Mouse (Mus musculus): ENCODE measurements around the gene Gm5751. TPM values are rescaled to one million over a fixed set of nuclear protein-coding genes. Genes with fewer than 3 reads are reported as not detected.
"Not testable (repeated sequence)": the region's sequence is repeated elsewhere in the genome, so short reads cannot be mapped to it uniquely, and the experiment has no call there.

Gene Gm5751
- not detected for total RNA-seq (2021)
- long read RNA-seq, experiment 1 = 0 reads
- long read RNA-seq, experiment 2 = 0 reads

DNA sequence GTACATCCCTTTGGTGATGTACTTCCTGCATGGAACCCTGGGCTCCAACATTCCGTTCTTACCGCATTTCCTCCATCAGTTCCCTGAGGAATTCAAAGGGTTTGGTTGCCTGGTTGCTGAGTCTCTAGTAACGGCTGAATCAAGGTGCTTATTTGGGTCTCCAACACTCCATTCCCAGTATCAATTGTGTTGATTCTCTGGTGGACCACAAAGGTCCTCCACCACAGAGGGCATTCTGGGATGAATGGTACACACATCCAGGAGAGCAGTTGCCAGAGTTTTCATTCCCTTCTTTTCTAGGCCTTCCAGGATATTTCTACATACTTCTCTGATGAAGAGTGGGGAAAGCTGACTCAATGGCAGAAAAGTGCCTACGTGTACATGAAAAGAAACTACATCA is at the start of gene Gm5751:
Gm5751 (plus strand) TSS at position 301 of the 400 bp plus-strand sequence.
- intact Hi-C loops (cut with DNase I; ENCODE audit: low total_unique reads); DNase-seq: not testable (repeated sequence)

DNA sequence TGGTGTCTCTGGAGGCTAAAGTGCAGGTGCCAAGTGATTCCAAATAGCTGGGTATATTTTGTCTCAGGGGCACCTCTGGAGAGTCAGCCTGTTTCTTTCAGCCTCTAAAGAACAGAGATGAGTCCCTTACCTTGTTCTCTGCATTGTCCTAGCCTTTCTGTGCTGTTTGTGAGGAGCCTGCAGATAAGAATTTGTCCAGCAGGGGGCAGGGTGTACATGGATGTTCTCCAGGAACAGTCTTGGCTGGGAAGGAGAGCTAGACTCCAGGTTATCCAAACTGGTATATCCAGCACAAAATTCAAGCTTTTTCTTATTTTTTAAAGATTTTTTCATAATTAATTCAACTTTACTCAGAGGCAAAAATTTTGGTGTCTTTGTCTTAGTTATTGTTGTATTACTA is 42.0 kb upstream of the Gm5751 start:
- DNase-seq = peak; percentile 18
- intact Hi-C loops (cut with DNase I; ENCODE audit: low total_unique reads) = no loop called here

GRCm38 (mm10) chrX:8843694-8844093 is 30.4 kb upstream of the Gm5751 start, which contains the start of gene Gm6592:
Gene Gm6592 (plus strand): TSS chrX:8843994.
- intact Hi-C loops (cut with DNase I; ENCODE audit: low total_unique reads) = no loop called here

DNA sequence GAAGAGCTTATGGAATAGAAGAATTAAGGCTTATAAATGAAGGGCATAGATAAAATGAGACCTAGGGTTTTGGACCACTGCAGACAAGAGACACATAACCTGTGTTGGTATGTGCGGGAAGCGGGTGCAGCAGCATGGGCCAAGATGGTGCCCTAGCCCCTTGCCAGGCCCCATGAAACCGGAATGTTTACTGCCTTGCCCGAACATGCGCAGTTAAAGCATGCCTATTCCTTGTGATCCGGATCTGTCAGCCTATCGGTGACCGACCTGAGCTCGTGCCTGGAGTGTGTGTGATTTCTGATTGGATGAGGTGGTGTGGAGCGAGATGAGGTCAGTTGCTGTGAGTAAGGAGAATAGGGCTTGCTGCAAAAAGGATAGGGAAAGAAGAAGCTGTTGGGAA is 21.6 kb upstream of the Gm5751 start:
- intact Hi-C loops (cut with DNase I; ENCODE audit: low total_unique reads) = no loop called here
- DNase-seq = no peak

More at GRCm38 (mm10) chrX:8843694-8844093, 30.4 kb upstream of the Gm5751 start, which contains the start of gene Gm6592:
- DNase-seq = no peak

- intact Hi-C loops (cut with DNase I; ENCODE audit: low total_unique reads) = not testable (repeated sequence)
These were observed 9.7 kb upstream of the Gm5751 start for GRCm38 (mm10) chrX:8864331-8864730.

GRCm38 (mm10) chrX:8884336-8884735 is 10.3 kb downstream of the Gm5751 start:
- DNase-seq = no peak
- intact Hi-C loops (cut with DNase I; ENCODE audit: low total_unique reads) = no loop called here

More at GRCm38 (mm10) chrX:8864331-8864730, 9.7 kb upstream of the Gm5751 start:
- peak; percentile 51 for DNase-seq

DNA sequence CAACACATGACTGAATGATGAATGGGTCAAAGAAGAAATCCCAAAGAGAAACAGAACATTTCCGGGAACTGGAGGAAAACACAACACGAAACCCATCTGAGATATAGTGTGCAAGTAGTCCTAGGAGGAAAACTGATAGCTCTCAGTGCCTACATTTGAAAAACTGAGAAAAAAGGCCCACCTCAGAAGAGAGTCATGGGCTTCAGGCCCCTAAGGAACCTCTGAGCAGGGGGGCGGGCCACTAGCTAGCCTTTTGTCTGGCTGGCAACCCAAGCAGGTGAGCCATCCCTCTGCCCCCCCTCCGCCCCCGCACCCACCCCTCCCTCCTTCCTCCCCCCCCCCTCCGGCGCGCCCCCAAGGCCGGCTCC is 17.9 kb downstream of the Gm5751 start:
- DNase-seq = no peak
- intact Hi-C loops (cut with DNase I; ENCODE audit: low total_unique reads) = no loop called here

DNA sequence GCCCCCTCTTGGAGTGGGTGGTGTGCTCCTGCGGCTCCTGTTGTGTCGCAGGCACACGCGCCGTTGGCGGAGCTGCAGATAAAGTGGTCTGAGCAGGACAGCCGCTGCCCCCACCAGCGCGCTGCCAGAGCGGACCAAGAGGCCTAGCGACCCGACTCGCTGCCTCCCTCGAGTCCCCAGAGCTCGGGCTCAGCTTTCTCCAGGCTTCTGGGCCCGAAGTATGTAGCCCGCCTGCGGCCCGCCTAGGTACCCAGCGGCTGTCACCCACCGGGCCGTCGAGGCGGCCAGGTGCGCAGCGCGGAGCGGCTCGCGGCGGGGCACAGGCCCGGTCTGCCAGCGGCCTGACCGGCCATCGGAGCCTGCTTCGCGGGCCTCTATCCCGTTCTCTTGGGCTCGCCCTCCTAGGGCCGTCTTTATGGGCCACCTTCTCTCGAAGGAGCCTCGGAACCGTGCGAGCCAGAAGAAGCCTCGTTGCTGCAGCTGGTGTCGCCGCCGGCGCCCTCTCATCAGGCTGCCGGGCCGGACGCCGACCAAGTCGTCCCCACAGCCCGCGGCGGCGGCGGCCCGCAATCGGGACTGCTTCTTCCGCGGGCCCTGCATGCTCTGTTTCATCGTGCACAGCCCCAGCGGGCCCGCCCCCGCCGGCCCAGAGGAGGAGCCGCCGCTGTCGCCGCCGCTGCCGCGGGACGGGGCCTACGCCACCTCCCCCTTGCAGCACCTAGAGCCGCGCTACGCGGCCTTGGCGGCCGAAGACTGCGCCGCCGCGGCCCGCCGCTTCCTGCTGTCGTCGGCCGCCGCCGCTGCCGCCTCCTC is 18.5 kb downstream of the Gm5751 start, which contains the start of gene B630019K06Rik:
B630019K06Rik (plus strand) TSS at position 40 of the 813 bp plus-strand sequence.
- intact Hi-C loops (cut with DNase I; ENCODE audit: low total_unique reads) = no loop called here
- DNase-seq = peak; percentile 66

DNA sequence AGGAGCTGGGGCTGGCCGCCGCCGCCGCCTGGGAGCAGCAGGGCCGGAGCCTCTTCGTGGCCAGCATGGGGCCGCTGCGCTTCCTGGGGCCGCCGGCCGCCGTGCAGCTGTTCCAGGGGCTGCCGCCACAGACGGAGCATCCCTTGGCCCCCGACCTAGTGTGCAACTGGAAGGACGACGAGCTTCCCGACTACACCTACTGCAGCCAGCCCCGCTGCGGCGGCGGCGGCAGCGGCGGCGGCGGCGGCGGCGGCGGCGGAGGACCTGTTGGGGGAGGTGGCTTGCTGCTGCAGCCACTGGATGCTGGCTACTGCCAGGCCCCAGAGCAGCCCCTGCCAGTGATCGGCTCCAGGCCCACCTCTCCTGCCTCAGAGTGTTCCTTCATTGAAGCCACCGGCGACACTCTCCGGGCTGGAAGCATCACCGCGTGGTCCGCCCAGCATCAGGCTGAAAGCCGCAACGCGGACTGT is 19.2 kb downstream of the Gm5751 start:
- intact Hi-C loops (cut with DNase I; ENCODE audit: low total_unique reads) = no loop called here

DNA sequence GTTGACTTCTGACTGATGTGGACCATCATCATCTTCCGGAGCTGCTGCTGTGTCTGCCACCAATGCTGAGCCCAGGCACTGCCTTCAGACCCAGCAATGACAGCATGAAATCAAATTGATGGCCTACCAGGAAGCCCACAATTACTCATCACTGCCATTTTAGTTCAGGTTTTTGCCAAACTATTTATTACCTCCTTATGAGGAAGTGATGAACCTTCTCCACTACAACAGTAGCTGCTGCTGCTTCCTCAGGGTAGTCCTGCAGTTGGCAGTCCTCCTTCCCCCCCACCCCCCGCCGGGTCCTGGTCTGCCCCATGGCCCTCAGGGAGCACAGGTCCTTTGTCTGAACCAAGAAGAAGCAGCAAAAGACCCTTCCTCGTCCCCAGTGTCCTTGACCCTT is 26.8 kb downstream of the Gm5751 start:
- no peak for DNase-seq
- intact Hi-C loops (cut with DNase I; ENCODE audit: low total_unique reads) = no loop called here

More for the DNA sequence above, 19.2 kb downstream of the Gm5751 start:
- no peak for DNase-seq

- intact Hi-C loops (cut with DNase I; ENCODE audit: low total_unique reads) = no loop called here
- no peak for DNase-seq
These were observed 27.9 kb downstream of the Gm5751 start for GRCm38 (mm10) chrX:8901906-8902472.

DNA sequence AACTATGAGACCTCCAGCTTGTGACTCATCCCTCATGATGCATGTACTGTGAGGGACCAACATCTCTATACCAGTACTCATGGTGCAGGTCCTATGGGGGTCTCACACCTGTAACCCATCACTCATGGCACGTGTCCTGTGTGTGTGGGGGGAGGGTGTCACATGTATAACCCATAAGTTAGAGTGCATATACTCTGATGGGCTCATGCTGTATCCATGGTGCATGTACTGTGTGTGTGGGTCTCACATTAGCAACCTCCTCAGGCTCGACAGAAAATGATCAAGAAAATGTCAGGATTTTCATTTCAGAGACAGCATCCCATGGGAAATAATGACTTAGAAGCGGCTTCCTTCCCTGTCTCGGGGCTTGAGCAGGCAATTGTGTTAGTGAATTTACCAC is 47.0 kb downstream of the Gm5751 start:
- intact Hi-C loops (cut with DNase I; ENCODE audit: low total_unique reads) = no loop called here
- DNase-seq = no peak

GRCm38 (mm10) chrX:8921813-8922607 is 48.0 kb downstream of the Gm5751 start:
- intact Hi-C loops (cut with DNase I; ENCODE audit: low total_unique reads) = no loop called here
- no peak for DNase-seq

GRCm38 (mm10) chrX:8927308-8927707 is 53.3 kb downstream of the Gm5751 start:
- DNase-seq = no peak
- intact Hi-C loops (cut with DNase I; ENCODE audit: low total_unique reads) = no loop called here

Other genes with a start within 250 kb of the Gm5751 start
- gene Ssxb8, start 183.4 kb upstream of the Gm5751 start, total RNA-seq (2021) = not detected
- gene Ssx9, start 125.8 kb upstream of the Gm5751 start, total RNA-seq (2021) = not detected
- not detected for gene Ssxb5, start 70.6 kb upstream of the Gm5751 start, total RNA-seq (2021)
- not detected for gene Gm6592, start 30.3 kb upstream of the Gm5751 start, total RNA-seq (2021)
- gene B630019K06Rik, start 18.1 kb downstream of the Gm5751 start, total RNA-seq (2021) = 1 to 10 TPM in 1 of 2 experiments, under 1 TPM in 1; 0.73 to 1.3 TPM
- not detected for gene Fthl17b, start 88.7 kb downstream of the Gm5751 start, total RNA-seq (2021)
- not detected for gene Fthl17c, start 102.3 kb downstream of the Gm5751 start, total RNA-seq (2021)
- gene Fthl17d, start 112.5 kb downstream of the Gm5751 start, total RNA-seq (2021) = not detected
- gene Fthl17e, start 159.2 kb downstream of the Gm5751 start, total RNA-seq (2021) = not detected
- not detected for gene Fthl17f, start 188.8 kb downstream of the Gm5751 start, total RNA-seq (2021)
- not detected for gene 4930402K13Rik, start 230.3 kb downstream of the Gm5751 start, total RNA-seq (2021)

All from gastrocnemius, postnatal 14 days (tissue).